Mouse (Mus musculus) lung, adult 2 months (tissue): Measurements from ENCODE around the gene Zfp319. TPM values are rescaled to one million over a fixed set of nuclear protein-coding genes. Genes with fewer than 3 reads are reported as not detected.

Experiments
- DNase-seq: peaks from one replicate; pipeline ENCODE4 v3.0.0; 2022
- H3K4me1 ChIP-seq: fragments of 200-500 bp; 2 replicates; pipeline ENCODE4 v1.6.1; 2011; ENCODE audit warnings: low read length; ENCODE audit not compliant: control insufficient read depth, insufficient read depth
- H3K4me3 ChIP-seq: fragments of 200-500 bp; replicated peaks from 2 replicates; pipeline ENCODE3; 2011; ENCODE audit warnings: low read depth, mild to moderate bottlenecking, control low read depth, low read length; ENCODE audit errors: extremely low read depth
- CTCF ChIP-seq: fragments of 200-500 bp; IDR thresholded peaks from 2 replicates; pipeline ENCODE4 v1.5.1; 2011; ENCODE audit warnings: mild to moderate bottlenecking, low read length, control low read depth; ENCODE audit not compliant: insufficient read depth
- POLR2A ChIP-seq: fragments of 200-500 bp; IDR thresholded peaks from 2 replicates; pipeline ENCODE4 v1.6.1; 2011; ENCODE audit warnings: low read depth, mild to moderate bottlenecking, control low read depth, low read length, borderline replicate concordance; ENCODE audit errors: extremely low read depth
- WGBS: fragments of 180-500 bp; shearing (Covaris S2); methylation state at CpG from one replicate; pipeline ENCODE4 v1.1.7; 2018; 5-methylcytosine and 5-hydroxymethylcytosine counted together
- polyA plus RNA-seq: library from polyadenylated mRNA; depleted of rRNA; stranded (reverse); fragments of >200 nt; gene quantifications from 2 replicates; pipeline ENCODE4 v1.2.3, GENCODE M21; 2012

Gene Zfp319
- polyA plus RNA-seq, 1 experiment = 17.1 TPM

GRCm38 (mm10) chr8:95352151-95352870 lies 20.6 kb upstream of the Zfp319 start, which contains the start of gene Mmp15:
Gene Mmp15 (plus strand): TSS chr8:95352268.
- WGBS = under 1% methylated on average over 80 of the region's 80 CpGs
- Histone ChIP-seq H3K4me3 (peak within 1 kb of the TSS; percentile 60), H3K4me1 (peaks cover 18% of the 10 kb centered on the region)
- peak; percentile 84 for DNase-seq
- peak; percentile 64; the same call in 1 of the 2 replicates for TF ChIP-seq POLR2A
- no peak for TF ChIP-seq CTCF

GRCm38 (mm10) chr8:95351461-95351860 lies 19.7 kb upstream of the Zfp319 start:
- TF ChIP-seq POLR2A (no peak), CTCF (peak; percentile 31; the same call in 1 of the 2 replicates)
- peaks cover 15% of the 10 kb centered on the region for H3K4me1 ChIP-seq
- no peak for DNase-seq
- H3K4me3 ChIP-seq = peak overlapping the region; percentile 46
- 7% methylated on average over 15 of the region's 15 CpGs for WGBS

- peak; percentile 61 for DNase-seq
- 9% methylated on average over 19 of the region's 19 CpGs for WGBS
- peak; percentile 26; the same call in 1 of the 2 replicates for TF ChIP-seq POLR2A
- TF ChIP-seq CTCF = no peak
- H3K4me1 ChIP-seq = 0 out of 2 replicates have a peak, but pooled peaks cover 8% of the 10 kb centered on the region
- H3K4me3 ChIP-seq = peak overlapping the region; percentile 26
These were observed 17.3 kb upstream of the Zfp319 start for GRCm38 (mm10) chr8:95348811-95349630.

- 0 out of 2 replicates have a peak, but pooled peaks cover 8% of the 10 kb centered on the region for H3K4me1 ChIP-seq
- WGBS = 92% methylated on average over 2 of the region's 2 CpGs
- TF ChIP-seq POLR2A (no peak), CTCF (no peak)
- H3K4me3 ChIP-seq = no peak overlapping the region
- no peak for DNase-seq
These were observed 16.6 kb upstream of the Zfp319 start for GRCm38 (mm10) chr8:95348356-95348755.

GRCm38 (mm10) chr8:95346643-95347545 lies 15.1 kb upstream of the Zfp319 start:
- TF ChIP-seq CTCF = peak; percentile 36; the same call in 1 of the 2 replicates
- no peak for TF ChIP-seq POLR2A
- DNase-seq = peak; percentile 72
- 39% methylated on average over 8 of the region's 8 CpGs for WGBS
- no peak overlapping the region for H3K4me3 ChIP-seq
- H3K4me1 ChIP-seq = 0 out of 2 replicates have a peak, but pooled peaks cover 8% of the 10 kb centered on the region

GRCm38 (mm10) chr8:95344668-95345067 lies 12.9 kb upstream of the Zfp319 start:
- no peak for TF ChIP-seq POLR2A
- TF ChIP-seq CTCF = no peak
- 79% methylated on average over 6 of the region's 6 CpGs for WGBS
- H3K4me1 ChIP-seq = 0 out of 2 replicates have a peak, but pooled peaks cover 8% of the 10 kb centered on the region
- H3K4me3 ChIP-seq = no peak overlapping the region
- DNase-seq = no peak

- DNase-seq = no peak
- 63% methylated on average over 5 of the region's 5 CpGs for WGBS
- Histone ChIP-seq H3K4me1 (no peaks in the 10 kb centered on the region), H3K4me3 (no peak overlapping the region)
- TF ChIP-seq POLR2A = no peak
- no peak for TF ChIP-seq CTCF
These were observed 10.0 kb upstream of the Zfp319 start for GRCm38 (mm10) chr8:95341721-95342120.

- Histone ChIP-seq H3K4me1 (no peaks in the 10 kb centered on the region), H3K4me3 (no peak overlapping the region)
- no peak for DNase-seq
- no peak for TF ChIP-seq POLR2A
- TF ChIP-seq CTCF = no peak
These were observed 4.6 kb upstream of the Zfp319 start for GRCm38 (mm10) chr8:95336363-95336762.
